Mouse (Mus musculus): ENCODE data around the gene Cdiptos.

The Cdiptos gene

GRCm38 (mm10) chr7:126975950-126976866, at the start of gene Cdiptos:
Gene Cdiptos (minus strand): TSS chr7:126976098.
- DNase-seq (ENCODE audit: low spot score in 2 of 2) = peak; percentile 95 to 98

GRCm38 (mm10) chr7:127024755-127025555, 49.1 kb upstream of the Cdiptos start:
- peak in 1 of 2 experiments; percentile 85 for DNase-seq (ENCODE audit: low spot score in 2 of 2)

GRCm38 (mm10) chr7:127023896-127024690, 48.2 kb upstream of the Cdiptos start:
- peak in 1 of 2 experiments; percentile 48 for DNase-seq (ENCODE audit: low spot score in 2 of 2)

GRCm38 (mm10) chr7:127023272-127023691, 47.4 kb upstream of the Cdiptos start:
- DNase-seq (ENCODE audit: low spot score in 2 of 2) = peak in 1 of 2 experiments; percentile 20

GRCm38 (mm10) chr7:127022528-127023271, 46.8 kb upstream of the Cdiptos start:
- DNase-seq (ENCODE audit: low spot score in 2 of 2) = no peak

GRCm38 (mm10) chr7:127021563-127022527, 45.9 kb upstream of the Cdiptos start:
- DNase-seq (ENCODE audit: low spot score in 2 of 2) = no peak

- peak in 1 of 2 experiments; percentile 58 for DNase-seq (ENCODE audit: low spot score in 2 of 2)
These were observed 45.1 kb upstream of the Cdiptos start, which contains the start of the genes Gm42742 and Prrt2 for GRCm38 (mm10) chr7:127020901-127021562. Gene Gm42742 (minus strand): TSS chr7:127021097. Gene Prrt2 (minus strand): TSS chr7:127021211.

- DNase-seq (ENCODE audit: low spot score in 2 of 2) = no peak
These were observed 44.6 kb upstream of the Cdiptos start for GRCm38 (mm10) chr7:127020491-127020890.

- no peak for DNase-seq (ENCODE audit: low spot score in 2 of 2)
These were observed 44.1 kb upstream of the Cdiptos start for GRCm38 (mm10) chr7:127020031-127020430.

GRCm38 (mm10) chr7:127019306-127019960, 43.5 kb upstream of the Cdiptos start:
- no peak for DNase-seq (ENCODE audit: low spot score in 2 of 2)

- DNase-seq (ENCODE audit: low spot score in 2 of 2) = no peak
These were observed 42.8 kb upstream of the Cdiptos start for GRCm38 (mm10) chr7:127018416-127019305.

GRCm38 (mm10) chr7:127017950-127018345, 42.0 kb upstream of the Cdiptos start:
- DNase-seq (ENCODE audit: low spot score in 2 of 2) = no peak

- peak; percentile 97 to 98 for DNase-seq (ENCODE audit: low spot score in 2 of 2)
These were observed 41.4 kb upstream of the Cdiptos start, which contains the start of gene Pagr1a for GRCm38 (mm10) chr7:127016971-127017949. Gene Pagr1a (minus strand): TSS chr7:127017352.

GRCm38 (mm10) chr7:127016486-127016938, 40.6 kb upstream of the Cdiptos start:
- peak in 1 of 2 experiments; percentile 72 for DNase-seq (ENCODE audit: low spot score in 2 of 2)

- DNase-seq (ENCODE audit: low spot score in 2 of 2) = no peak
These were observed 40.4 kb upstream of the Cdiptos start, which contains the start of gene Pagr1b for GRCm38 (mm10) chr7:127016481-127016485. Gene Pagr1b (minus strand): TSS chr7:127016484.

- no peak for DNase-seq (ENCODE audit: low spot score in 2 of 2)
These were observed 40.2 kb upstream of the Cdiptos start for GRCm38 (mm10) chr7:127016081-127016480.

- DNase-seq (ENCODE audit: low spot score in 2 of 2) = no peak
These were observed 39.1 kb upstream of the Cdiptos start for GRCm38 (mm10) chr7:127014993-127015392.
